Mouse (Mus musculus) kidney, adult 2 months (tissue): ENCODE measurements around the gene Ankrd66. TPM values are rescaled to one million over a fixed set of nuclear protein-coding genes. Genes with fewer than 3 reads are reported as not detected.

Experiments
- DNase-seq: peaks from one replicate; pipeline ENCODE4 v3.0.0; 2021
- H3K27ac ChIP-seq: fragments of 200-500 bp; 2 replicates; pipeline ENCODE4 v1.5.1; 2012; ENCODE audit warnings: low read depth, low read length, control low read depth, inconsistent platforms; ENCODE audit not compliant: insufficient read depth
- H3K27me3 ChIP-seq: fragments of 200-500 bp; replicated peaks from 2 replicates; pipeline ENCODE4 v1.6.1; 2012; ENCODE audit warnings: mild to moderate bottlenecking, moderate library complexity, low read length, inconsistent platforms; ENCODE audit not compliant: control insufficient read depth, insufficient read depth
- H3K36me3 ChIP-seq: fragments of 200-500 bp; 2 replicates; pipeline ENCODE4 v1.6.1; 2012; ENCODE audit warnings: mild to moderate bottlenecking, moderate library complexity, low read length, inconsistent platforms; ENCODE audit not compliant: control insufficient read depth, insufficient read depth
- H3K4me1 ChIP-seq: fragments of 200-500 bp; 2 replicates; pipeline ENCODE4 v1.6.1; 2011; ENCODE audit warnings: low read length; ENCODE audit not compliant: control insufficient read depth, insufficient read depth
- H3K4me3 ChIP-seq: fragments of 200-500 bp; 2 replicates; pipeline ENCODE4 v1.5.1; 2011; ENCODE audit warnings: mild to moderate bottlenecking, low read depth, low read length, control low read depth; ENCODE audit not compliant: insufficient read depth
- CTCF ChIP-seq: fragments of 200-500 bp; conservative IDR thresholded peaks from 2 replicates; pipeline ENCODE4 v1.5.1; 2011; ENCODE audit warnings: low read depth, mild to moderate bottlenecking, control low read depth, low read length, moderate library complexity, mixed read lengths; ENCODE audit not compliant: insufficient read depth, insufficient read length
- POLR2A ChIP-seq: fragments of 200-500 bp; IDR thresholded peaks from one replicate; pipeline ENCODE4 v1.6.1; 2011; ENCODE audit warnings: low read depth, low read length, control low read depth
- WGBS: fragments of 180-500 bp; shearing (Covaris S2); methylation state at CpG from one replicate; pipeline ENCODE4 v1.1.7; 2018; 5-methylcytosine and 5-hydroxymethylcytosine counted together
- polyA plus RNA-seq: library from polyadenylated mRNA; depleted of rRNA; stranded (reverse); fragments of >200 nt; gene quantifications from 2 replicates; pipeline ENCODE4 v1.2.3, GENCODE M21; 2012; rRNA removed

The Ankrd66 gene
- polyA plus RNA-seq, 1 experiment, result not detected

DNA sequence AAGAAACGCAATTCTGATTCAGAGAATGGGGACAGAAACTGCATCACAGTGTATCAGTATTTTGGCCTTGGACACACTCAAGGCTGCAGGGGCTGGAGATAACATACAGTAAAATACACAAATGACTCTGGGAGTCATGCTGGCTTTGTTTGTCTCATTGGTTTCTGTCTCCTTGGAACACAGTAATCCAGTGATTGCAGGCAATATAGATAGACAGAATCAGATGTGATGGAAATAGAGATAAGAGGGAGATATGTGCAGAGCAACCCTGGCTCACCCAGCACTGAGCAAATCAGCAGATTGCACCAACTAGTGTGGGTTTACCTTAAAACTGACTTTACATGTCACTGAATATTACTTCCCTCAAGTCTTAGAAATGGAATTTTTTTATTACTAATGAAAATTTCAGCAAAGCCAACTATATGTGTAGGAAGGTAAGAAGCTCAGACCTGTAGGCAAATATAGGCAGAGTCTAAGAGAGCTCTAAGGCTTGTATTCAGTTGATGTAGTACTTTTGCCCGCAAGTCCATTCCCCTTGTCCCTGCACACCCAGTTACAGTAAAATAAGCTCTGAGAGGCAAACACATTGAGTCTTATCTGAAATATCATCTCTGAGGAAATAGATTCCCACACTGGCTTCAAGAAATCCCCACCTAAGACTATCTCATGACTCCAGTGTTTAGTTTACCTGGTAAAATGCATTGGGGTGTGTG lies 54.8 kb downstream of the Ankrd66 start:
- 79% methylated on average over 2 of the region's 2 CpGs for WGBS
- no peak for DNase-seq
- Histone ChIP-seq H3K36me3 (no peaks in the 10 kb centered on the region; the same call in none of the 2 replicates), H3K4me3 (no peak overlapping the region), H3K4me1 (peaks cover 11% of the 10 kb centered on the region; the same call in 1 of the 2 replicates), H3K27me3 (no peaks in the 10 kb centered on the region), H3K27ac (no peak overlapping the region)
- no peak for TF ChIP-seq POLR2A
- no peak for TF ChIP-seq CTCF

DNA sequence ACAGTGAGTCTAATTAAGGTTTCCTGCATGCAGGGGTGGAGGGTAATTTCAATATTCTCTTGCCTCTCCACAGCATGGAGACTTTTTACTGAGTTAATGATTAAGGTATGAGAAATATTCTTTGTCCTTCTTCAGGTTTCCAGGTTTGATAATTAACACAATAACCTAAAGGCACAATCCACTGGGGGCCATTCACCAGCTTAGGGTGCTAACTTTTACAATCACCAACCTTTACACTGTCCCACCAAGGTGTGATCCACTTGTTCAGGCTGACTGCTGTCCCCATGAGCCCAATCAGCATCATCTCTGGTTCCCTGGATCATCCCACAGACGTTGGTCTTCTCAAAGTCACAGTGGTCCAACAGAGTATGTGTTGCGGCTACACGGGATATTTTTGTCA lies 57.5 kb downstream of the Ankrd66 start:
- H3K4me1 ChIP-seq, result peaks cover 11% of the 10 kb centered on the region; the same call in 1 of the 2 replicates
- peaks cover 7% of the 10 kb centered on the region; the same call in 1 of the 2 replicates for H3K36me3 ChIP-seq
- 44% methylated on average over 3 of the region's 3 CpGs for WGBS
- peak overlapping the region; percentile 51; the same call in 1 of the 2 replicates for H3K27ac ChIP-seq
- no peak for TF ChIP-seq POLR2A
- no peak for TF ChIP-seq CTCF
- no peak overlapping the region for H3K4me3 ChIP-seq
- no peaks in the 10 kb centered on the region for H3K27me3 ChIP-seq
- peak; percentile 61 for DNase-seq

Other genes starting within 250 kb of the Ankrd66 start
- 35.5 and 41.7 TPM in 2 replicates for gene Adgrf5, start 183.2 kb downstream of the Ankrd66 start, polyA plus RNA-seq
- gene Mep1a, start 40.8 kb downstream of the Ankrd66 start, polyA plus RNA-seq, result 451 and 624 TPM in 2 replicates
- gene Pla2g7, start 24.5 kb upstream of the Ankrd66 start, polyA plus RNA-seq, result 12.9 and 13.4 TPM in 2 replicates
- gene Tdrd6, start 86.7 kb upstream of the Ankrd66 start, polyA plus RNA-seq, result 0.23 and 0.34 TPM in 2 replicates
- gene Slc25a27, start 123.6 kb upstream of the Ankrd66 start, polyA plus RNA-seq, result 2.2 and 3.1 TPM in 2 replicates
- gene Cyp39a1, start 123.8 kb upstream of the Ankrd66 start, polyA plus RNA-seq, result 2.6 and 3.6 TPM in 2 replicates